Mouse (Mus musculus): ENCODE data around the gene Cyp4f18.

DNA sequence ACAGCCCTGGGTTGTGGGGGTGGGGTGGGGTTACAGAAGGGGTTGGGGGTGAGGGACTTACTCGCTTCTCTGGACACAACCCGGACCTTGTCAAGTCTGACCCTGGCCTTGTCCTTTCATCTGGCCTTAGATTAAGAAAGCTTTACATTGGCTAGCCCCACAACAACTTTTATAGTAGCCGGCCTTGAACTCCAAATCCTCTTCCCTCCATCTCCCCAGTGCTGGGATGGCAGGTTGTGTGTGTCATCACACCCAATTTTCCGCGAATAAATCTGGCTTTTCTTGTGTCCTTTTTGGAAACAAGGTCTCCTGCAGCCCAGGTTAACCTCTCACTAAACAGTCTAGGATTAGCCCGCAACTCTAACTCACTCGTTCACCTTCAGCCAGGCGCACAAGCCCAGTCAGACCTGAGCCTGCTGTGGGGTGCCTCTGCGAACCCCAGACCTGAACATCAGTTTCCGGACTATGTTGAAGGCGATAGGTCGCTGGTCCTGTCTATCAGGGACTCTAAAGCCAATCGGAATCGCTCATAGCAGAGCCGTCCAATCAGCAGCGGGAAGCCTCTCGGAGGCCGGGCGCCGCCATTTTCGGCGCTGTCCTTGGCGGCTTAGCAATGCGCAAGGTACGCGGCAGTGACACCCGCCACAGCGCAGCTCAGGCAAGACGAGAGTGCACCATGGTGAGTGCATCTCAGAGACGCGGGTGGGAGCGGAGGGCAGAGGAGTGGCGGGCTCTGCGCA lies 58.8 kb downstream of the Cyp4f18 start, which contains the start of gene Zfp961:
- no peak for TF ChIP-seq CTCF (IDR thresholded peaks at IDR 0.05; ENCODE audit: low read depth)
- TF ChIP-seq EP300 (IDR thresholded peaks at IDR 0.05; ENCODE audit: low read depth): no peak
